Mouse (Mus musculus): ENCODE measurements around the gene Mrpl12.

The Mrpl12 gene

DNA sequence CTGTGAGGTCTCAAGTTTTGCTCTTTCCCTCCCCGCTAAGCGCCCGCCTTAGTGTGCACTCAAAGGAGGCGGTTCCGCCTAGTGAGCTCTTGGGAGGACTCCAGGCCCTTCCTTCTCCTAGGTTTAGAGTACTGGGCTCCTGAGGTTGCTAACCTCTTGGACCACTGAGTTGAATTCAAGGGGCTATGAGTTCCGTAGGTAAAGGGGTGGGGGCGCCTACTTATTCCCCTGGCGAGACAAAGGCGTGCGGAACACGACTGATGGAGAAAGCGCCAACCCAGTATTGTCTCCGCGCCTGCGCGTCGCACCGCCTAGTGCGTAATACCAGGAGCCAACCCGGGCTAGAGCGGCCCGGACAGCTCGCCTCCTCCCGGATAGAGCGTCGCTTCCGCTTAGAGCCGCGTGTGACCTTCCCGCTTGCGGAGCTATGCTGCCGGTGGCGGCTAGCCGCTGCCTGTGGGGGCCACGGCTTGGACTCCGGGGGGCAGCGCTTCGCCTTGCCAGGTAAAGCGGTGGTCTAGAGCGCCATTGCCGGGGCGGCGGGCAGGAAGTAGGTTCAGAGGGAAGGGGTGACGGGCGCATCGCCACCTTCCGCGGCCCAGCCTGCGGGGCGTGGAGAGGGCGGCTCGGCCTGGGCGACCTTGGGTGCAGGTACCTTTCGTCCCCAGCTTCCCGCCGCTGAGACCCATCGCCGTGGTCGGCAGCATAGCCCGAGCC, at the start of gene Mrpl12:
TSS of gene Mrpl12 (plus strand) at position 349 of the 717 bp plus-strand sequence.
- peak; percentile 93 for DNase-seq

DNA sequence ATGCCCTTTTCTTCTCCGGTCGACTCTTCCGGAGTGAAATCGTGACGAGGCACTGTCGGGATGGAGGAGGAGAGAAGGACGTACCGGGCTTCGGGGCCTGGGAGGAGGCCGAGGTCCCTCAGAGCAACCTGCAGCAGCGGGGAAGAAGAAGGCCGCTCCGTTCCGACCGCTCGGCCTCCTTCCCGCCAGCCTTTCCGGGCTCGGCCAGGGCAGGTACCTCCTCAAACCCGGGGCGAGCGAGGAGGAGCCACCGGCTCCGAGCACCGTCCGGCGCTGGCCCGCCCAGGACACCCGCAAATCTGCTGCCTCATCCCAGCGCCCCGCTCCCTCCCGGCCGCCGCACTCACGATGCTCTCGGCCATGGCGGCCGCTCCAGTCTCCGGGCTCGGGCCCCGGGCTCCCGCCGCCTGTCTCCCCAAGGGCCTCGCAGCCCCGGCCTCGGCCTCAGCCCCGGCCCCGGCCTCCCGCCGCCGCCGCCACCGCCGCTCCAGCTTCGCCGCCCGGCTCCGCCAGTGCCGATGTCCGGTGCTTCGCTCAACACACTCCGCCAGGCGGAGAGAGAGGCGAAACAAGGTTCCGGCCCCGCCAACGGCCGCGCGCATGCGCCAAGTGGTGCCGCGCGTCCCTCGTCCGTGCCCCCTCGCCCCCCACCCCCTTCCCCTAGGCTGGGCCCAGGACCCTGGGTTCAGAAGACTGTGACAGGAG, 47.1 kb upstream of the Mrpl12 start, which contains the start of gene Nploc4:
TSS of gene Nploc4 (minus strand) at position 557 of the 705 bp plus-strand sequence.
- DNase-seq = peak; percentile 87

DNA sequence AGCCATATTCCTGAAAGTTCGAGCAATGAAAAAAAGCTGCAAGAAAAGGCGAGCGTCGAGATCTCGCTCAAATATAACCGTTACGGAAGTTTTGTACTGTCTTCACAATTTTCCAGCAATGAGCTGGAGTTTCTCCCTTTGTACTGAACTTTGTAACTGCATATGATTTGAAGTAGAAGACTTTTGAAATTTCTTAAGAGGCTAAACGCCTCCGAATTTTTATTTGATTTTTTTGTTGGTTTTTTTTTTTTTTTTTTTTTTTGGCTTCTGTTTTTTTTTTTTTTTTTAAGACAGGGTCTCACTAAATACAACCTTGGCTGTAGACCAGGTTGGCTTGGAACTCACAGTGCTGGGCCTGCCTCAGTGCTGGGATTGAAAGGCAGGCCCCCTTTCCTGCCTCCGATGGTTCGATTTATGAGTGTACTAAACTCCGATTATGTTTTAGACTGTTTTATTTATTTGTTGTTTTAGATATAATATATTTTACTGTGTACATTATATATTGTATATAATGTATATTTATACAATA, 46.5 kb upstream of the Mrpl12 start:
- no peak for DNase-seq

DNA sequence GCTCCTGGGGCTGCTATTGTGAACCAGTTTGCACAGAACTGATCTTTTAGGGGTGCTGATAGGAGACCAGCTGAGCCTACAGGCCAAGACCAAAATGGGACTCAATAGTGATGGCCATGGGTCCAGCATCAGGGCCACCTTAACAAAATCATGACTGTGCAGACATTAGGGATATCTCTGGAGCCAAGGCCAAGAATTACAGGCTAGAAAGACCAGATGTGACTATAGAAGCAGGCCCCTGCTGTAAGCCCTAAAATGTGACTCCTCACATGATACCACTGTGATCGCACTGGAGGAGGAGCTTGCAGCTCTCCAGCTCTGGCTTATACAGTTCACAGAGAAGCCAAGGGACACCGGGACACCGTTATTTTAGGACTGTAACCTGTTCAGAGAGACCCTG, 42.1 kb upstream of the Mrpl12 start, which contains the start of gene Tspan10:
TSS of gene Tspan10 (plus strand) at position 301 of the 400 bp plus-strand sequence.
- DNase-seq = no peak

DNA sequence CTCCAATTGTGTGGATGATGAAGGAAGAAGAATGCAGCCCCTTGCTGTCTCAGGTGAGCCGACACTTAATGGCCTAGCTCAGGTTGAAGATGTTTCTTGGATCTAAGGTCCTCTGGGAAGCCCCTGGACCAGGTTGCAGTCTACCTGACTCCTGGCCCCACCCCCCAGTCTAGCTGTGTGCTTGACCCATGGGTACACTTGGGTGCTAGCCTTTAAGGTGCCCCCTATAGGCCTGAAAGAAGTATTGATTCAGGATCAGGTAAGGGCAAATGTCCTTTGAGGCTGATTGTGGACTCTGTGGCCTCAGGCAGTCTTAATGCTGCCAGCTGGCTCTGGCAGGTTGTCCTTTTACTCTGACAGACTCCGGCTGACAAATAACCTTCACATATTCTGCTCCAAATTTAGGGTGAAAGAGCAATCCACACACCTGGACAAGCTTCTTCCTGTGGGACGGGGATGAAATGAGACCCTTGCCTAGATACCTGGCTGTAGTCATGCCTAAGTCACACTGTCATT, 41.6 kb upstream of the Mrpl12 start:
- no peak for DNase-seq

DNA sequence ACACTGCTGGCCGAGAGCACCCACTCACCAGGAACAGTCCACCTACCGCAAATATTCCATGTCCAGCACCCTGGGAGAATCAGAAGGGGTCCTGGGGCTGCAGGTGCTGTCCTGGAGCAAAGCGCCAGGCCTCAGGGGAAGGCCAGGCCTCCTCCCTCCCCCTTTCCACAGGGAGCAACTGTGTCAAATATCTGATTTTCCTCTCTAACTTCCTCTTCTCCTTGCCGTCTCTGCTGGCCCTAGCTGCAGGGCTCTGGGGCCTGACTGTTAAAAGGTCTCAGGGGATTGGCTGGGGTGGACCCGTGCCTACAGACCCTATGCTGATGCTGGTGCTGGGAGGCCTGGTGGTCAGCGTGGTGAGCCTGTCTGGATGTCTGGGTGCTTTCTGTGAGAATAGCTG, 40.3 kb upstream of the Mrpl12 start:
- no peak for DNase-seq

DNA sequence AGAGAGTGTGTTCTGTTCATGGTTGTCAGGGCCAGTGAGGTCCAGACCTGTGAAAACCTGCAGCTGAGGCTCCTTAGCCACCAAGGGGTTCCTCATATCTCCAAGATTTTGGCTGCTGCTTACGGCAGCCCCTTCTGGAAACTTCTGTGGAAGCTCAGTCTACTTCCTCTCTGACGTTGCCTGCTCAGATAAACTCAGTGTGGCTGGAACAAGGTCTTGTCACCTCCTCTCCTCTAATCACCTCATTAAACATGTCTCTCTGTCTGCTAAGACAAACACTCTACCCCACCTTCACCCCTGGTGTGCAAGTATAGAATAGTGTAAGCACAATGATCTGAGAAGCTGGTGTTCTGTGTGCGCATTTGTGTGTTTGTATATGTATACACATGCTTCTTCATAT, 38.9 kb upstream of the Mrpl12 start:
- DNase-seq = no peak

DNA sequence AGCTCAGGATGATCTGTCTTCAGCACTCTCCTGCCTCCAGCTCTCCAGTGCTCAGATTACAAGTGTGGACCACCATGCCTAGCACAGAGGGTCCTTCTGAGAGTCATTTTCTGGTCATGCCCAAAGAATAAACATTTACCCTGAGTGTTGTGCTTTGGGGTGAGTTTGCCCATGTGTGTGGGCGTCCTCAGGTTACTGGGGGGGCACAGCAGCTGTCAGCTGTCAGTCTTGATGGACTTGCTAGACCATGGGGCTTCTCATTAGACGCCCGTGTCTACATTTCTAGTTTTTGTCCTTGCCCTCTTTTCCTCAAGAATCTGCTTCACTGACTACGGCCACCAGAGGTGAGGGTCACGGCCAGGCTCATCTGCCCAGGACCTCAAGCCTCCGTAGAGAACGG, 37.2 kb upstream of the Mrpl12 start:
- no peak for DNase-seq

DNA sequence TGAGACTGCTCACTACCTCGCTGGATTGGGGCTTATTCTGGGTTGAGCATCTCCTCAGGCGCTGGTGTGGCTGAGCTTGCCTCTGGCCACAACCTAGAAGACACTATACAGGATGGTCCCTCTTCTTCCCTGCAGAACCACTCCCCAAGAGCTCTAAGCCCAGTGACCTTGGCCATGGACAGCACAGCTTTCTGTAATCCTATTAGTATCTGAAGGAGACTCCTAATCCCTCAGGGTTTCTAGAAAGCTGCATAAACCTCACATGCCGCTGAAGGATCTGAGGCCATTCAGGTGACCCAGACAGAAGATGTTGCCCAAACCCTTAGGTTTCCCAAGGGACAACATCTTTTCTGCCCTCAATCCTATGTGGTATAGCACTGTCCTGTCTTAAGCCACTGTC, 32.2 kb upstream of the Mrpl12 start:
- DNase-seq = no peak

DNA sequence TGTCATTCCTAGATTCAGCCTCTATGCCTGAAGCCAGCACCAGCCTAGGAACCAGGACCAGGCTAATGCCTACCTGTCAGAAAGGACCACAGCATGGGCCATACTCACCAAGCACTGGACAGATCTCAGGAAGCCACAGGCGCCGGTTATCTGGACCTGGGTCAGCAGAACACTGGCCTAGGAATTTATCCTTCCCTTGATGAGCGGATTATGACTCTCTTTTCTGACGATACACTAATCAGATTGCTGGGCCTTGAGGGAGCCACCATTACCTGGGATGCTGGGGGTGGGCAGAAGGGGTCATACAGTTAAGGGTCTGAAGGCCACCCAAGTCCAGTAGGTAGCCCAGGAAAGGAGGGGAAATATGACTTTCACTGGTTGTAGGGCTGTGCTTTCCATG, 31.1 kb upstream of the Mrpl12 start, which contains the start of gene Pde6g:
TSS of gene Pde6g (minus strand) at position 195 of the 400 bp plus-strand sequence.
- DNase-seq = no peak

DNA sequence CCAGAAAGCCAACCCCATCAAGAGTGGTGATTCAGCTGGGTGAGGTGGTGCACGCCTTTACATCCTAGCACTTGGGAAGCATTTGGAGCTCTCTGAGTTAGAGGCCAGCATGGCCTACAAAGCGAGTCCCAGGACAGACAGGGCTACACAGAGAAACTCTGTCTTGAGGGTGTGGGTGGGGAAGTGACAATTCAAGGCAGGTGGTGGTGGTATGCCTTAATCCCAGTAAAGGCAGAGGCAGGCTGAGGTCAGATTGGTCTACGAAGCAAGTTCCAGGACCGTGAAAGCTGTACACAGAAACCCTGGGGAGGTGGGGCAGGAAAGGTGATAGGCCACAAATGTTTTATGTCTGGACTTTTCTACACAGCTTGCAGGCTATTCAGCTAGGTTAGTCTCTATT, 29.4 kb upstream of the Mrpl12 start:
- DNase-seq = no peak

DNA sequence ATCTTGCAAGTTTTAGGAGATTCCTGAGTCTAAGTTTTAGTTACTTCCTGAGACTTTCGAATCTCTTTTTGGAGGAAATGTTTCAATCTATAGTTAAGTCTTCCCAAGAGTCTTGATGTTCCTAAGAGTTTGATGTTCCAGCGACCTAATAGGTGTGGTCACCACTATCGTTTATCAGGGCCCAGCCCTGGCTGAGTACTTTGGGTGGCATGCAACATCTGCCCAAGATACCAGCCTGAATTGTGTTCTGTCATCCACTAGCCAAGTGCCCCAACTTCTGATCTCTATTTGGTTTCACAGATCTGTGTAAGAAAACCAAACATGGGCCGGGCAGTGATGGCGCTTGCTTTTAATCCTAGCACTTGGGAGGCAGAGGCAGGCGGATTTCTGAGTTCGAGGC, 29.0 kb upstream of the Mrpl12 start:
- no peak for DNase-seq

DNA sequence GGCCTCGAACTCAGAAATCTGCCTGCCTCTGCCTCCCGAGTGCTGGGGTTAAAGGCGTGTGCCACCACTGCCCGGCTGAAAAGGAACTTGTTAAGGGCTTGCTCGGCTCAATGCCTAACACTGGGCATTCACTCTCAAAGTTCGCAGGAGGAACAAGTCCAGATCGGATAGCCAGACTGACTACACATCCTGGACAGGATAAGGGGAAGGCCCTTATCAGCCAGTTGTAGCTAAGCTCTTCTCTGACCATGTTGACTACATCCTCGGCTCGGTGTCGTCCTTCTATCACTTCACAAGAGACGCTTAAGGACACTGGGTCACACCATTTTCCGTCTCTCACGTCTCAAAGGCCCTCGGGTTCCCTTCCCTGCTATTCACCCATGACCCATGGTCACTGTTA, 27.0 kb upstream of the Mrpl12 start:
- no peak for DNase-seq

DNA sequence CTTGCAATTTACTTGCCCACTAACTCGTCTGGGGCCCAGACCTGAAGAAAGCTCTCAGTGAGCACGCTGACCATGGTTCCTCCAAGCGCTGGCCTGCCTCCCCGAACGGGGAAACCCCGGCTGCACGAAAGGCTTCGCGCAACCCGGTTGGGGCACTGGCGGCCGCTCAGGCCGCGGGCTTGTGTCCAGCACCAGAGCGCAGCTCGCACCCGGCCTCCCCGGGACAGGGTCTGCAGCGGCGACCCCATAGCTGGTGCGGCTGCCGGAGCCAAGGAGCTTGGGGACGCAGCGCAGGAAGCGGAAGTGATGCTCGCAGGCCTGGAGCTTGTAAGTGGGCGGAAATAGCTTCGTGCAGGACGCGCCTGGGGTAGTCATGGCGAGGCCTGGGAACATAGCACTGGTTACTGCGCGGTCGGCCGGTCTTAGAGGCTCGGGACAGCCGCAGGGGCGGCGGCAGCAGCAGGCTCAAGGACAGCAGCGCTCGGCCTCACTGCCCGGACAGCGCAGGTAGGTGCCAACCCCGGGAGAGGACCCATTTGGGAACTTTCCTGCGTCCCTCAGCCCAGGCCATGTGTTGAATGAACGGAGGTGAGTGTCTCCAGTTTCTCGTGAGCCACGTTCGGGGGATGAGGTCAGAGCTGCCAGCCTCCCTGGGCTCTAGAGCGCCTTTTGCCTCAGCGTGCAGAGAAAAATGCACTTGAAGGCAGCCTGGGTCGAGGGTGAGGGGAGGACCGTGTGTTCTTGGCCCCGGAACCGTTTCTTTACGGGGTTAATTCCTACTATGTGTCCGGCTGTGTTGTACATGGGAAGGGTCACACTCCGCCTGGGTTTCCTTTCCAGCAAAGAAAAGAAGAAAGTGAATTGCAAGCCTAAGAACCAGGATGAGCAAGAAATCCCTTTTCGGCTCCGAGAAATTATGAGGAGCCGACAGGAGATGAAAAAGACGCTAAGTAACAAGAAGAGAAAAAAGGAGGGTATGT, 26.4 kb upstream of the Mrpl12 start, which contains the start of the genes Oxld1 and Ccdc137:
TSS of gene Oxld1 (minus strand) at position 297 of the 980 bp plus-strand sequence.
TSS of gene Ccdc137 (plus strand) at position 344 of the 980 bp plus-strand sequence.
- DNase-seq = peak; percentile 76

DNA sequence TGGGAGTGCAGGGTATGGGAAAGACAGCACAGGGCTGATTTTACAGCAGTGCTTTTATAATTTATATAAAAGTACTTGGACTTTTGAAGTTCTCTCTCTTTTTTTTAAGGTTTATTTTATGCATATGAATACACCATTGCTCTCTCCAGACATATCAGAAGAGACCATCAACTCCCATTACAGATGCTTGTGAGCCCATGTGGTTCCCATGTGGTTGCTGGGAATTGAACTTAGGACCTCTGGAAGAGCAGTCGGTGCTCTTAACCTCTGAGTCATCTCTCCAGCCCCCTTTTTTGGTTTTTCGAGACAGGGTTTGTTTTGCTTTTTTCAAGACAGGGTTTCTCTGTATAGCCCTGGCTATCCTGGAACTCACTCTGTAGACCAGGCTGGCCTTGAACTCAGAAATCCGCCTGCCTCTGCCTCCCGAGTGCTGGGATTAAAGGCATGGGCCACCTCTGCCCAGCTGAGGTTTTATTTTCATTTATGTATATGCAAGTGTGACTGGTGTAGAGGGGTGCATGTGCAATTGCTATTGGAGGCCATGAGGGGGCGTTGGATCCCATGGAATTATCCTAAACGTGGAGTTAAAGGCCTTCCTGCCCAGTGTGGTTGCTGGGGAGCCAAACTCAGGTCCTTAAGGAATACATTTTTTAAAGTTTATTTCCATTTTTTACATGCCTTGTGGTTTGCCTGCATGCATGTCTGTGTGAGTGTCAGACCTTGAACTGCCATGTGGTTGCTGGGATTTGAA, 25.4 kb upstream of the Mrpl12 start:
- no peak for DNase-seq

DNA sequence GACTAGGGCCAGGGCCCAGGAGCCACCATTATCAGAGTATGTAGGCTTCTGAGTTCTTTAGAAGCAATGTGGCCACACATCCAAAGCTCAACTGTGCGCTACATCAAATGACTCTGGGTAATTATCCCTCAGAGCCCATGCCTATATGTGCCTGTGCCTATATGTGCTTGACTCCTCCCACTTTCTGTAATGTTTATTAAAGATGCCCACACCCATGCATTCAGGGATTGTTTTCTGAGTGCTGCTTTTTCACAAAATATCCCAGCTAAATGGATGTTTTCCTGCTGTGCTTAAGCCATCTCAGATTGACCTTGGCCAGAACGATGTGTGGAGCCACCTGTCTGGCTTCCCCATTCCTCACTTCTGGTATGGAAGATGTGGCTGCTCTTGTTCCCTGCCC, 20.9 kb upstream of the Mrpl12 start:
- DNase-seq = no peak

DNA sequence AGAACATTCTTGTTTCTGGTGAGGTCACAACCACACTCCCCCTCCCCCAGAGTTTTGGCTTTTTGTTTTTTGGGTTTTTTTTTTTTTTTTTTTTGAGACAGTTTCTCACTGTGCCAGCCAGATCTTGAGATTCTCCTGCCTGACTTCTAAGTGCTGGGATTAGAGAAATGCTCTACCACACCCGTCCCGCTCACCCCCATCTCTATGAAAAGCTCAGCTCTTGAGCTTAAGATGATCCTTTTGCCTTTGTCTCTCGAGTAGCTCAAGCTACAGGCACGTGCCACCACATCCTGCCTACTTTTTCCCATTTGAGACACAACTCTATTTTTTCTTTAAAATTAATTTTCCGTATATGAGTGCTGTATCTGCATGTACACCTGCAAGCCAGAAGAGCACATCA, 20.0 kb upstream of the Mrpl12 start:
- DNase-seq = no peak

DNA sequence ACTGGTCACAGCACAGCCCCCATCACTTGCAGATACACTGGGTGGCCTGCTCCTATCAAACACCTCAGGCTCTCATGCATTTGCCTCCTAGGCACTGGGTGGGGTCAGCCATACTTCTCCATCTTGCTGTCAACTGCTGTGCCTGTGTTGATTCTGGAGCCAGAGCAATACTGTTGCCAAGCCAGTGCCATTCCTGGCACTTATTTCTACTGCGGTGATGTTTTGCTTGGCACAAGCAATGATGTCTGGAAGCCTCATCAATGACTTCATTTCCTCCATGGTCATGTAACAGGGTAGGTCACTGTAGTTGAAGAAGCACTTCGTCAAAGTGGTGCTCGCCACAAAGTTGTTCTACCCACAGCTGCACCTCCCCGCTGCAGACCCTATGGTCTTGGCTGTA, 18.9 kb upstream of the Mrpl12 start:
- DNase-seq = no peak

DNA sequence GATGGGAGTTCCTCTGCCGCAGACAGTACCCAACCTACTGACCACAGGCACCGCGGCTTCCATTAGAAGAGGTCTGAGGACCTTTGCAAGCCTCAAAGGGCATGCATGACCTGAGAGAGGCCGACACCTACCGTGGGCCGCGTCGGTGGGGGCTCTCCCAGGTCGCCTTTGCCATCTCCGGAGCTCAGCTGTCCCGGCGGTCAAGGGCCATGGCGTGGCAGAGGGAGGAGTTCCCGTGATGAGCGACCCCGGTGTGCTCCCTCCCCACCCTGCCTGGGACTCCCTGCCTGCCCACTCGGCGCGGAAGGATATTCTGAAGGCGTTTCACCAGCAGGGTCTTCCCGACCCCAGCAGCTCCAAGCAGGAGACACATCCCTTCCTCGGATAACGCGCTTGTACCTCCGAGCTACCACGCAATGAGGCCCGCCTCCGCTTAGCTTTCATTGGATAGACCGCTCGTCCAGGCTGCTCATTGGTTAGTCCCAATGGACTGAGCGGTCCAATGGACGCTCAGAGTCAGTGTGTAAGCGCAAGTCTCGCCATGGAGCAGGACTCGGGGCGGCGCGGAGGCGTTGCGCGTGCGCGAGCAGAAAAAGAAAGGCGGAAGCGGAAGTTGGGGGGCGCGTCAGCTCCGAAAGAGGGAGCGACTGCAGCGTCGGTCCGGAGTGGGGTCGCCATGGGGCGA, 17.2 kb upstream of the Mrpl12 start, which contains the start of gene Arl16:
TSS of gene Arl16 (minus strand) at position 557 of the 685 bp plus-strand sequence.
- peak; percentile 96 for DNase-seq

DNA sequence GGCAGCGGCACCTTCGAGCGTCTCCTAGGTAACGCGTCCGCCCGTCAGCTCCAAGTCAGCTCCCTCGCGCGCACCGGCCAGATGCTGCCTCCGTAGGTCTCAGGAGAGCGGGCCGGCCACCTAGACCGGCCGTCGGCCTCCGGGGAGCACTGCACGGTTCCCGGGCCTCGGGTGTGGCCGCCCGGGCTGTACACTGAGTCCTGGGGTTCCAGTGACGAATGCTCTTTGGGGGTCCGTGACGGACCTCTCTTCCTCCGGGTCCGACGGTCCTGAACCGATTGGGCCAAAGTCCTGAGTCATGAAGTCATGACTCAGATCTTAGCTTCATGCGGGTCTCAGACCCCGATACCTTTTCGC, 16.7 kb upstream of the Mrpl12 start:
- no peak for DNase-seq

DNA sequence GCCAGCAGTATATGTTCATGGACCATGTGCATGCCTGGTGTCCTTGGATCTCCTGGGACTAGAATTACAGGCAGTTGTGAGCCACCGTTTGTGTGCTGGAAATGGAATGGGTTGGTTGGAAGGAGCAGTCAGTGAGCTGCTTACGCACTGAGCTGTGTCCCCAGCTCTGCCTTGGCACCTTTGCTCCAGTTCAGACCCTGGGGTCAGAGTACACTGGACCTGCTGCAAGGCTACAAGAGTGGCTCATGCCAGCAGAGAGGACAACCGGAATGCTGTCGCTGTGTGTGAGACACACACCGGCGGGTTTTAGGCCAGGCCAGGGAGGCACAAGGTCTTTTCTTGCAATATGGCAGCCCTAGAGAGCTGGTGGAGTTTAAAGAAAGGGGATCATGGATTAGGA, 12.4 kb upstream of the Mrpl12 start:
- no peak for DNase-seq
